In the genomic region with DNA sequence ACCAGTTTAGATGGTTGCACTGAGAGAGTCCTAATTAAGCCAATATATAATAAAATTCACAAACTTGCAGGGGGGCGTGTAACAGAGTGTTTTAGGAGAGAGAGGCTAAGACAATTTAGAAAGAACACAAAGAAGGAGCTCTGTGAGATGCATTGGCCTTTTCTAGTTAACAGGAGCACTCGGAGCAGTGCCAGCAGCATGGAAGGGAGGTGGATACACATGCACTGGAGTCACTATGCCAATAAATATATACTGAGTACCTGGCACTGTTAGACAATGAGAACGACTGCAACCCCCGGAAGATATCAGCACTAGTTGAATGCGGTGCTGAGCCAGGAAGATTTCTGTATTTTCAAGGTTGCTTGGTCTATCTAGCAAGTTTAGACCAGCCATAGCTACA, we compare ENCODE assay signal across 22 mouse cellular contexts. TPM values are rescaled to one million over a fixed set of nuclear protein-coding genes. Genes with fewer than 3 reads are reported as not detected.
"Had no signal": no experiment of that assay in that cellular context is flagged by ENCODE, and none has a peak within 500 bp of the region (broad histone marks: within the 10 kb centered on the region; RNA-seq: fewer than 3 reads in every experiment).

No protein-coding gene starts in this region.

- DNase-seq: lung, adult 18-20 months; lung, embryonic 14.5 days; lung, postnatal 10 days; lung, postnatal 4 days; midbrain, embryonic 14.5 days; retina, postnatal 1 day; right cerebral cortex, adult 18-20 months; right cerebral cortex, postnatal 25 days; right cerebral cortex, postnatal 4 days; thymus, adult 2 months; thymus, postnatal 25 days; thymus, postnatal 4 days had no signal

- H3K27ac ChIP-seq: midbrain, embryonic 10.5 days; midbrain, embryonic 12.5 days; neural tube, embryonic 13.5 days; neural tube, embryonic 15.5 days; stomach, embryonic 15.5 days; stomach, postnatal 0 days had no signal

- ATAC-seq: midbrain, embryonic 16.5 days had no signal

- H3K4me3 ChIP-seq: midbrain, embryonic 10.5 days; midbrain, embryonic 12.5 days; myocyte; neural tube, embryonic 13.5 days; neural tube, embryonic 15.5 days; stomach, embryonic 15.5 days had no signal

RNA-seq across cellular contexts. Expression of gene C1qtnf4, which starts 41.4 kb away (rescaled TPM):
- total RNA-seq: megakaryocyte, adult 5-6 weeks; megakaryocyte-erythroid progenitor cell, adult 5-6 weeks had no signal
